Comparison of ENCODE assay signal across 8 mouse cellular contexts in the genomic region with DNA sequence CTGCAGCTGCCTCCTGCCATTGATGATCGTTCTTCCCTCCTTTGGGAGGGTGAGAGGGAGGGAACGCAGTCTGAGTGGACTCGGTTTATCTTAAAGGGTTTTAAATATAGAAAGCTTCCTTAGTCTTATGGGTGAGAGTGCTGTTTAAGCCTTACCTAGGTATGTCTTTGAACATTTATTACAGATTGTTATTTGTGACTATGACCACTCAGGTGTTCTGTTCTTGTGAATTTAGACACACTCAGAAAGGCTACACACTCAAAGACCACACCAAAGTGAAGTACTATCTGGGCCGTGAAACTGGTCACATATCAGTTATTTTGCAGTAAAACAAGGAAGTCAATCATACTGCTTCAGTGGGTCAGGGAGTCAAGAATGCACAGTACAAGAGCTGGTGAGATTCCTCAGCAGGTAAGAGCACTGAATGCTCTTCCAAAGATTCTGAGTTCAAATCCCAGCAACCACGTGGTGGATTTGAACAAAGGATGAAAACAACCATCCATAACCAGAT. TPM values are rescaled to one million over a fixed set of nuclear protein-coding genes. Genes with fewer than 3 reads are reported as not detected.
DNase-seq lines count a peak whose midpoint lies in the region; ATAC-seq and TF ChIP-seq lines count a peak whose summit lies in the region.

No protein-coding gene starts in this region.

- TF ChIP-seq EP300 in liver, postnatal 0 days (IDR thresholded peaks at IDR 0.05; ENCODE audit: low read depth), result peak; percentile 60; the same call in 1 of the 2 replicates

- 0% methylated on average over 5 of the region's 5 CpGs for WGBS in embryonic facial prominence, embryonic 10.5 days
- WGBS in heart, embryonic 12.5 days, result 0% methylated on average over 5 of the region's 5 CpGs
- 0% methylated on average over 5 of the region's 5 CpGs for WGBS in liver, postnatal 0 days (ENCODE audit: insufficient replicate concordance)
- 0% methylated on average over 5 of the region's 5 CpGs for WGBS in neural tube, embryonic 13.5 days

- peak; percentile 96 for DNase-seq in 416B (ENCODE audit: low read depth)
- peak; percentile 97 for DNase-seq in Muller cell, postnatal 12 days (ENCODE audit: inconsistent ontology term)
- peak; percentile 72 for DNase-seq in embryonic facial prominence, embryonic 10.5 days (ENCODE audit: low spot score)
- peak; percentile 65 for DNase-seq in kidney, postnatal 10 days
- DNase-seq in liver, postnatal 0 days, result peak; percentile 45
- DNase-seq in thymus, postnatal 10 days (ENCODE audit: low spot score in 2 of 2), result peak; percentile 63 to 68

- H3K9me3 ChIP-seq in embryonic facial prominence, embryonic 10.5 days, result no peaks in the 10 kb centered on the region
- no peaks in the 10 kb centered on the region for H3K9me3 ChIP-seq in heart, embryonic 12.5 days (replicated peaks)
- no peaks in the 10 kb centered on the region for H3K9me3 ChIP-seq in liver, postnatal 0 days (ENCODE audit: low read length)
- no peaks in the 10 kb centered on the region for H3K9me3 ChIP-seq in neural tube, embryonic 13.5 days

- TF ChIP-seq CTCF in liver, postnatal 0 days (IDR thresholded peaks at IDR 0.05; ENCODE audit: low read depth), result no peak

- H3K9ac ChIP-seq in heart, embryonic 12.5 days, result no peak overlapping the region
- no peak overlapping the region for H3K9ac ChIP-seq in liver, postnatal 0 days (replicated peaks)
- H3K9ac ChIP-seq in neural tube, embryonic 13.5 days, result peak overlapping the region; percentile 17; the same call in 1 of the 2 replicates

- no peak overlapping the region for H3K4me2 ChIP-seq in heart, embryonic 12.5 days
- H3K4me2 ChIP-seq in liver, postnatal 0 days (ENCODE audit: low read depth, low read length), result no peak overlapping the region
- H3K4me2 ChIP-seq in neural tube, embryonic 13.5 days, result peak overlapping the region; percentile 18; the same call in 1 of the 2 replicates

- peaks cover 14% of the 10 kb centered on the region; the same call in 1 of the 2 replicates for H3K4me1 ChIP-seq in embryonic facial prominence, embryonic 10.5 days
- H3K4me1 ChIP-seq in heart, embryonic 12.5 days (replicated peaks), result 0 out of 2 replicates have a peak, but pooled peaks cover 7% of the 10 kb centered on the region
- peaks cover 6% of the 10 kb centered on the region for H3K4me1 ChIP-seq in liver, postnatal 0 days (ENCODE audit: insufficient read depth)
- peaks cover 16% of the 10 kb centered on the region; the same call in 1 of the 2 replicates for H3K4me1 ChIP-seq in neural tube, embryonic 13.5 days (replicated peaks)

- peak; percentile 78 for ATAC-seq in heart, embryonic 12.5 days (ENCODE audit: insufficient number of reproducible peaks, low FRiP score)
- ATAC-seq in liver, postnatal 0 days, result no peak
- ATAC-seq in neural tube, embryonic 13.5 days (ENCODE audit: low read depth), result no peak; the same call in 1 of the 2 replicates

- H3K27me3 ChIP-seq in embryonic facial prominence, embryonic 10.5 days (replicated peaks; ENCODE audit: low read depth, poor library complexity, severe bottlenecking), result peaks cover 20% of the 10 kb centered on the region
- no peaks in the 10 kb centered on the region; the same call in 1 of the 2 replicates for H3K27me3 ChIP-seq in heart, embryonic 12.5 days (replicated peaks)
- no peaks in the 10 kb centered on the region for H3K27me3 ChIP-seq in liver, postnatal 0 days (ENCODE audit: insufficient read depth, low read length)
- H3K27me3 ChIP-seq in neural tube, embryonic 13.5 days, result no peaks in the 10 kb centered on the region

- H3K36me3 ChIP-seq in embryonic facial prominence, embryonic 10.5 days (replicated peaks), result no peaks in the 10 kb centered on the region
- H3K36me3 ChIP-seq in heart, embryonic 12.5 days, result no peaks in the 10 kb centered on the region
- H3K36me3 ChIP-seq in liver, postnatal 0 days (replicated peaks; ENCODE audit: insufficient read depth, low read length), result no peaks in the 10 kb centered on the region
- H3K36me3 ChIP-seq in neural tube, embryonic 13.5 days, result no peaks in the 10 kb centered on the region

- H3K4me3 ChIP-seq in embryonic facial prominence, embryonic 10.5 days, result no peak overlapping the region
- no peak overlapping the region for H3K4me3 ChIP-seq in heart, embryonic 12.5 days
- H3K4me3 ChIP-seq in liver, postnatal 0 days (ENCODE audit: low read depth, low read length), result no peak overlapping the region
- H3K4me3 ChIP-seq in neural tube, embryonic 13.5 days, result no peak overlapping the region

- no peak overlapping the region for H3K27ac ChIP-seq in embryonic facial prominence, embryonic 10.5 days (replicated peaks)
- H3K27ac ChIP-seq in heart, embryonic 12.5 days (ENCODE audit: poor library complexity, severe bottlenecking), result peak overlapping the region; percentile 63
- H3K27ac ChIP-seq in liver, postnatal 0 days (ENCODE audit: low read depth), result peak overlapping the region; percentile 72
- H3K27ac ChIP-seq in neural tube, embryonic 13.5 days (replicated peaks), result peak overlapping the region; percentile 87

RNA-seq across cellular contexts. Expression of gene Tex14, which starts 38.6 kb away (rescaled TPM):
- polyA plus RNA-seq in embryonic facial prominence, embryonic 10.5 days (2016; fragmentation: Nextera tagmentation; extraction: Ambion mirVana), result 0.50 TPM in 1 of 2 replicates, not detected in the other
- polyA plus RNA-seq in heart, embryonic 12.5 days (2016; fragmentation: Nextera tagmentation; extraction: Ambion mirVana), result 0.27 and 0.45 TPM in 2 replicates
- polyA plus RNA-seq in liver, postnatal 0 days (2015; fragmentation: Nextera tagmentation; extraction: Ambion mirVana), result 0.24 TPM in 1 of 2 replicates, not detected in the other
- 0.32 and 1.4 TPM in 2 replicates for polyA plus RNA-seq in neural tube, embryonic 13.5 days (2015; fragmentation: Nextera tagmentation; extraction: Ambion mirVana)

RNA-seq across cellular contexts. Expression of gene Rad51c, which starts 38.7 kb away (rescaled TPM):
- 11.5 and 11.9 TPM in 2 replicates for polyA plus RNA-seq in embryonic facial prominence, embryonic 10.5 days (2016; fragmentation: Nextera tagmentation; extraction: Ambion mirVana)
- 10.8 and 11.5 TPM in 2 replicates for polyA plus RNA-seq in heart, embryonic 12.5 days (2016; fragmentation: Nextera tagmentation; extraction: Ambion mirVana)
- 1.6 and 2.6 TPM in 2 replicates for polyA plus RNA-seq in liver, postnatal 0 days (2015; fragmentation: Nextera tagmentation; extraction: Ambion mirVana)
- 6.2 and 7.0 TPM in 2 replicates for polyA plus RNA-seq in neural tube, embryonic 13.5 days (2015; fragmentation: Nextera tagmentation; extraction: Ambion mirVana)

Comparison
In these comparisons a context has a peak if more than half of its experiments do, and no peak if none do; other contexts are left out.
1. DNase-seq: peak in every context shown above with its lines; median percentile 97 in Muller cell, postnatal 12 days; 96 in 416B; 72 in embryonic facial prominence, embryonic 10.5 days; 66 in thymus, postnatal 10 days; 65 in kidney, postnatal 10 days; 45 in liver, postnatal 0 days.